Comparison of ENCODE assay signal across 28 mouse cellular contexts in genomic region chr9:31441487-31441886, GRCm38 (mm10). TPM values are rescaled to one million over a fixed set of nuclear protein-coding genes. Genes with fewer than 3 reads are reported as not detected.
DNase-seq lines count a peak whose midpoint lies in the region; ATAC-seq and TF ChIP-seq lines count a peak whose summit lies in the region.
"Had no signal": no experiment of that assay in that cellular context is flagged by ENCODE, and none has a peak within 500 bp of the region (broad histone marks: within the 10 kb centered on the region; RNA-seq: fewer than 3 reads in every experiment).

No protein-coding gene starts in this region.

- ATAC-seq in intestine, postnatal 0 days: no peak
- no peak for ATAC-seq in intestine, embryonic 16.5 days
- no peak for ATAC-seq in megakaryocyte-erythroid progenitor cell, adult 5-6 weeks (replicated peaks; ENCODE audit: low FRiP score, low TSS enrichment, poor library complexity, severe bottlenecking)
- ATAC-seq: CD4-positive, CD25-positive, alpha-beta regulatory T cell, adult 4 months; forebrain, embryonic 13.5 days; forebrain, embryonic 15.5 days; forebrain, postnatal 0 days; Patski had no signal

- H3K4me2 ChIP-seq in intestine, postnatal 0 days (replicated peaks; ENCODE audit: low read depth): no peak overlapping the region
- no peak overlapping the region for H3K4me2 ChIP-seq in intestine, embryonic 16.5 days (ENCODE audit: low read depth, low read length)
- H3K4me2 ChIP-seq: embryonic facial prominence, embryonic 13.5 days; embryonic facial prominence, embryonic 15.5 days; forebrain, embryonic 13.5 days; forebrain, embryonic 15.5 days had no signal

- no peak for TF ChIP-seq CTCF in intestine, postnatal 0 days (IDR thresholded peaks at IDR 0.05; ENCODE audit: low read depth)

- H3K4me1 ChIP-seq in intestine, postnatal 0 days (replicated peaks; ENCODE audit: control insufficient read depth, insufficient read depth, low read length): no peaks in the 10 kb centered on the region
- H3K4me1 ChIP-seq in intestine, embryonic 16.5 days (ENCODE audit: control insufficient read depth, insufficient read depth, low read length): no peaks in the 10 kb centered on the region; the same call in 1 of the 2 replicates
- H3K4me1 ChIP-seq: embryonic facial prominence, embryonic 15.5 days; forebrain, embryonic 13.5 days; forebrain, embryonic 15.5 days had no signal

- H3K9ac ChIP-seq in intestine, postnatal 0 days (ENCODE audit: low read depth, low read length): no peak overlapping the region
- no peak overlapping the region for H3K9ac ChIP-seq in intestine, embryonic 16.5 days (ENCODE audit: low read depth, low read length)
- H3K9ac ChIP-seq: embryonic facial prominence, embryonic 13.5 days; embryonic facial prominence, embryonic 15.5 days; forebrain, embryonic 13.5 days; forebrain, embryonic 15.5 days; forebrain, postnatal 0 days had no signal

- no peaks in the 10 kb centered on the region for H3K27me3 ChIP-seq in intestine, postnatal 0 days (replicated peaks; ENCODE audit: control insufficient read depth, insufficient read depth, low read length)
- H3K27me3 ChIP-seq in intestine, embryonic 16.5 days (replicated peaks; ENCODE audit: control insufficient read depth, insufficient read depth, low read length): no peaks in the 10 kb centered on the region
- H3K27me3 ChIP-seq: CH12.LX; embryonic facial prominence, embryonic 13.5 days; embryonic facial prominence, embryonic 15.5 days; forebrain, embryonic 13.5 days; forebrain, embryonic 15.5 days had no signal

- DNase-seq in heart, adult 11 months: peak; percentile 8
- DNase-seq in heart, postnatal 4 days: no peak
- peak; percentile 36 for DNase-seq in ZHBTc4 (ENCODE audit: low read depth, low spot score)
- DNase-seq in embryo, embryonic 10.5 days (ENCODE audit: low spot score): no peak
- DNase-seq: adrenal gland, adult 2 months; adrenal gland, postnatal 10 days; adrenal gland, postnatal 25 days; B cell, adult 2 months; cerebellum, adult 11-12 months; cerebellum, adult 2 months; cerebellum, adult 9-10 months; cerebellum, postnatal 10 days; cerebellum, postnatal 25 days; embryo, embryonic 11 days; forebrain, postnatal 0 days had no signal

- no peak overlapping the region for H3K4me3 ChIP-seq in intestine, postnatal 0 days (ENCODE audit: low read depth, low read length)
- H3K4me3 ChIP-seq in intestine, embryonic 16.5 days (ENCODE audit: low read length): no peak overlapping the region
- H3K4me3 ChIP-seq: embryonic facial prominence, embryonic 13.5 days; embryonic facial prominence, embryonic 15.5 days; erythroblast, embryonic 14.5 days; forebrain, embryonic 13.5 days; forebrain, embryonic 15.5 days had no signal

- no peaks in the 10 kb centered on the region for H3K36me3 ChIP-seq in intestine, postnatal 0 days (ENCODE audit: control insufficient read depth, insufficient read depth)
- H3K36me3 ChIP-seq in intestine, embryonic 16.5 days (ENCODE audit: control insufficient read depth, insufficient read depth, low read length): no peaks in the 10 kb centered on the region
- H3K36me3 ChIP-seq: embryonic facial prominence, embryonic 13.5 days; embryonic facial prominence, embryonic 15.5 days; forebrain, embryonic 15.5 days; G1E had no signal

- no peaks in the 10 kb centered on the region for H3K9me3 ChIP-seq in intestine, postnatal 0 days (ENCODE audit: control insufficient read depth)
- no peaks in the 10 kb centered on the region for H3K9me3 ChIP-seq in intestine, embryonic 16.5 days (ENCODE audit: control insufficient read depth, low read length)
- H3K9me3 ChIP-seq: embryonic facial prominence, embryonic 13.5 days; embryonic facial prominence, embryonic 15.5 days; forebrain, embryonic 13.5 days; forebrain, embryonic 15.5 days; G1E had no signal

- peak overlapping the region; percentile 28; the same call in 1 of the 2 replicates for H3K27ac ChIP-seq in intestine, postnatal 0 days (ENCODE audit: low read depth, low read length)
- H3K27ac ChIP-seq in intestine, embryonic 16.5 days (ENCODE audit: low read length): no peak overlapping the region
- H3K27ac ChIP-seq: embryonic facial prominence, embryonic 13.5 days; embryonic facial prominence, embryonic 15.5 days; forebrain, embryonic 13.5 days; forebrain, embryonic 15.5 days had no signal

- WGBS in intestine, postnatal 0 days: 85% methylated on average over 3 of the region's 3 CpGs
- WGBS in intestine, embryonic 16.5 days: 85% methylated on average over 3 of the region's 3 CpGs

RNA-seq across cellular contexts. Expression of gene Tmem45b, which starts 22.8 kb away (rescaled TPM):
- under 1 TPM in 1 of 2 experiments, not detected in 1; 0.14 TPM for total RNA-seq in heart, postnatal 4 days (2021)
- 222 and 234 TPM in 2 replicates for polyA plus RNA-seq in intestine, postnatal 0 days (2015; fragmentation: Nextera tagmentation; extraction: Ambion mirVana)
- 123 and 134 TPM in 2 replicates for polyA plus RNA-seq in intestine, embryonic 16.5 days (2015; fragmentation: Nextera tagmentation; extraction: Ambion mirVana)
- total RNA-seq in megakaryocyte-erythroid progenitor cell, adult 5-6 weeks (2014; fragmentation: Nextera tagmentation): not detected in 2 replicates
- not detected in 2 replicates for total RNA-seq in megakaryocyte-erythroid progenitor cell, adult 5-6 weeks (2017)
- total RNA-seq: CH12.LX; forebrain, postnatal 0 days had no signal
- polyA plus RNA-seq: CD4-positive, CD25-positive, alpha-beta regulatory T cell, adult 4 months; erythroblast, embryonic 14.5 days; forebrain, embryonic 11.5 days; G1E; Patski had no signal

RNA-seq across cellular contexts. Expression of gene Nfrkb, which starts 55.5 kb away (rescaled TPM):
- 10 to 100 TPM; 18.6 to 21.8 TPM for total RNA-seq in heart, postnatal 4 days (2021)
- 8.5 and 8.9 TPM in 2 replicates for polyA plus RNA-seq in intestine, postnatal 0 days (2015; fragmentation: Nextera tagmentation; extraction: Ambion mirVana)
- 13.2 and 15.8 TPM in 2 replicates for polyA plus RNA-seq in intestine, embryonic 16.5 days (2015; fragmentation: Nextera tagmentation; extraction: Ambion mirVana)
- total RNA-seq in megakaryocyte-erythroid progenitor cell, adult 5-6 weeks (2014; fragmentation: Nextera tagmentation): 33.4 and 60.1 TPM in 2 replicates
- total RNA-seq in megakaryocyte-erythroid progenitor cell, adult 5-6 weeks (2017): 24.5 and 36.8 TPM in 2 replicates

Comparison
In these comparisons a context has a peak if more than half of its experiments do, and no peak if none do; other contexts are left out.
1. DNase-seq: peak in heart, adult 11 months (single experiment) and ZHBTc4 (single experiment); none in heart, postnatal 4 days (single experiment) and embryo, embryonic 10.5 days (single experiment).